In genomic region chr2:154187468-154187867, GRCm38 (mm10) we compare ENCODE assay signal across 15 mouse cellular contexts. TPM values are rescaled to one million over a fixed set of nuclear protein-coding genes. Genes with fewer than 3 reads are reported as not detected.
A peak's percentile ranks its signal among the peaks of the same experiment; 100 is the strongest.
DNase-seq lines count a peak whose midpoint lies in the region; ATAC-seq lines count a peak whose summit lies in the region.
"Had no signal": no experiment of that assay in that cellular context is flagged by ENCODE, and none has a peak within 500 bp of the region (broad histone marks: within the 10 kb centered on the region; RNA-seq: fewer than 3 reads in every experiment).

No protein-coding gene starts in this region.

- WGBS in kidney, embryonic 16.5 days: 31% methylated on average over 5 of the region's 5 CpGs

- no peaks in the 10 kb centered on the region for H3K9me3 ChIP-seq in kidney, embryonic 16.5 days (ENCODE audit: low read length)

- no peak overlapping the region for H3K4me2 ChIP-seq in kidney, embryonic 16.5 days (replicated peaks; ENCODE audit: low read depth, low read length)

- no peaks in the 10 kb centered on the region for H3K27me3 ChIP-seq in kidney, embryonic 16.5 days (ENCODE audit: insufficient read depth, low read length)

- no peaks in the 10 kb centered on the region for H3K36me3 ChIP-seq in kidney, embryonic 16.5 days (ENCODE audit: insufficient read depth, low read length)

- no peak overlapping the region for H3K4me3 ChIP-seq in kidney, embryonic 16.5 days (ENCODE audit: low read length)

- DNase-seq in adrenal gland, postnatal 10 days: peak; percentile 25
- DNase-seq in adrenal gland, adult 2 months: no peak
- DNase-seq in kidney, adult 9 months: peak; percentile 11
- peak; percentile 63 for DNase-seq in 416B (ENCODE audit: low read depth)
- peak; percentile 11 for DNase-seq in c-Kit-positive CD71-positive TER-119-negative erythroid progenitor cells, embryonic 14.5 days (ENCODE audit: low read depth)
- DNase-seq in right cerebral cortex, postnatal 4 days: no peak
- no peak for DNase-seq in cerebellum, adult 9-10 months
- DNase-seq: B cell, adult 2 months; cerebellum, adult 11 months; gastrocnemius, postnatal 10 days; heart, postnatal 14 days; left cerebral cortex, postnatal 4 days; right cerebral cortex, adult 18-20 months had no signal

- H3K9ac ChIP-seq in kidney, embryonic 16.5 days (replicated peaks; ENCODE audit: low read length): no peak overlapping the region

- H3K4me1 ChIP-seq in kidney, embryonic 16.5 days (ENCODE audit: insufficient read depth, low read length): no peaks in the 10 kb centered on the region

- no peak overlapping the region for H3K27ac ChIP-seq in kidney, embryonic 16.5 days (ENCODE audit: low read length)

- no peak for ATAC-seq in kidney, embryonic 16.5 days (ENCODE audit: low FRiP score, low TSS enrichment)

RNA-seq across cellular contexts. Expression of gene Bpifb1, which starts 3.1 kb away (rescaled TPM):
- total RNA-seq in adrenal gland, postnatal 10 days (2021): not detected
- under 1 TPM; 0.17 to 0.23 TPM for total RNA-seq in adrenal gland, adult 2 months (2021)
- polyA plus RNA-seq in adrenal gland, adult 2 months (2012; rRNA removed): 0.06 and 0.27 TPM in 2 replicates
- polyA plus RNA-seq in kidney, embryonic 16.5 days (2015; fragmentation: Nextera tagmentation; extraction: Ambion mirVana): not detected in 2 replicates
- total RNA-seq: gastrocnemius, postnatal 10 days had no signal
- polyA plus RNA-seq: urinary bladder, adult 2 months had no signal

RNA-seq across cellular contexts. Expression of gene Bpifa5, which starts 25.1 kb away (rescaled TPM):
- total RNA-seq in adrenal gland, postnatal 10 days (2021): not detected
- not detected for total RNA-seq in adrenal gland, adult 2 months (2021)
- polyA plus RNA-seq in adrenal gland, adult 2 months (2012; rRNA removed): not detected in 2 replicates
- not detected in 2 replicates for polyA plus RNA-seq in kidney, embryonic 16.5 days (2015; fragmentation: Nextera tagmentation; extraction: Ambion mirVana)
- total RNA-seq: gastrocnemius, postnatal 10 days; heart, postnatal 14 days; left cerebral cortex, postnatal 4 days had no signal
- polyA plus RNA-seq: urinary bladder, adult 2 months had no signal

RNA-seq across cellular contexts. Expression of gene Bpifb5, which starts 36.1 kb away (rescaled TPM):
- total RNA-seq in adrenal gland, postnatal 10 days (2021): under 1 TPM in 1 of 2 experiments, not detected in 1; 0.18 TPM
- total RNA-seq in adrenal gland, adult 2 months (2021): under 1 TPM in 1 of 2 experiments, not detected in 1; 0.17 TPM
- 0.40 and 0.54 TPM in 2 replicates for polyA plus RNA-seq in adrenal gland, adult 2 months (2012; rRNA removed)
- 0.73 and 0.81 TPM in 2 replicates for polyA plus RNA-seq in kidney, embryonic 16.5 days (2015; fragmentation: Nextera tagmentation; extraction: Ambion mirVana)
- total RNA-seq: gastrocnemius, postnatal 10 days; heart, postnatal 14 days had no signal

RNA-seq across cellular contexts. Expression of gene Bpifa1, which starts 44.8 kb away (rescaled TPM):
- total RNA-seq in adrenal gland, postnatal 10 days (2021): not detected
- not detected for total RNA-seq in adrenal gland, adult 2 months (2021)
- polyA plus RNA-seq in adrenal gland, adult 2 months (2012; rRNA removed): not detected in 2 replicates
- 0.29 TPM in 1 of 2 replicates, not detected in the other for polyA plus RNA-seq in kidney, embryonic 16.5 days (2015; fragmentation: Nextera tagmentation; extraction: Ambion mirVana)
- total RNA-seq: gastrocnemius, postnatal 10 days; left cerebral cortex, postnatal 4 days had no signal
- polyA plus RNA-seq: urinary bladder, adult 2 months had no signal

RNA-seq across cellular contexts. Expression of gene Bpifa3, which starts 57.3 kb away (rescaled TPM):
- total RNA-seq in adrenal gland, postnatal 10 days (2021): not detected
- not detected for total RNA-seq in adrenal gland, adult 2 months (2021)
- not detected in 2 replicates for polyA plus RNA-seq in adrenal gland, adult 2 months (2012; rRNA removed)
- not detected in 2 replicates for polyA plus RNA-seq in kidney, embryonic 16.5 days (2015; fragmentation: Nextera tagmentation; extraction: Ambion mirVana)
- total RNA-seq: gastrocnemius, postnatal 10 days; heart, postnatal 14 days; left cerebral cortex, postnatal 4 days had no signal
- polyA plus RNA-seq: urinary bladder, adult 2 months had no signal

Comparison
In these comparisons a context has a peak if more than half of its experiments do, and no peak if none do; other contexts are left out.
1. DNase-seq: peak in adrenal gland, postnatal 10 days (single experiment), kidney, adult 9 months (single experiment), 416B (single experiment) and c-Kit-positive CD71-positive TER-119-negative erythroid progenitor cells, embryonic 14.5 days (single experiment); none in adrenal gland, adult 2 months (single experiment), right cerebral cortex, postnatal 4 days (single experiment) and cerebellum, adult 9-10 months (single experiment).